Mouse (Mus musculus) layer of hippocampus, postnatal 10 days (tissue): ENCODE data around the gene Ppm1h. TPM values are rescaled to one million over a fixed set of nuclear protein-coding genes. Genes with fewer than 3 reads are reported as not detected.

Experiments used
- DNase-seq, 2 experiments: peaks; one replicate each; pipeline ENCODE4 v3.0.0; 2021; ENCODE audit warnings: low spot score in 2 of 2
- total RNA-seq, 2 experiments: library from RNA; stranded (reverse); gene quantifications; 2 replicates each; pipeline ENCODE4 v1.2.3; 2021

Gene Ppm1h
- total RNA-seq, 2 experiments from 2014 or later, result 74.1 to 75.4 TPM

- DNase-seq, result peak in 1 of 2 experiments; percentile 36
Measured at GRCm38 (mm10) chr10:122887528-122888183, 209.1 kb downstream of the Ppm1h start.

DNA sequence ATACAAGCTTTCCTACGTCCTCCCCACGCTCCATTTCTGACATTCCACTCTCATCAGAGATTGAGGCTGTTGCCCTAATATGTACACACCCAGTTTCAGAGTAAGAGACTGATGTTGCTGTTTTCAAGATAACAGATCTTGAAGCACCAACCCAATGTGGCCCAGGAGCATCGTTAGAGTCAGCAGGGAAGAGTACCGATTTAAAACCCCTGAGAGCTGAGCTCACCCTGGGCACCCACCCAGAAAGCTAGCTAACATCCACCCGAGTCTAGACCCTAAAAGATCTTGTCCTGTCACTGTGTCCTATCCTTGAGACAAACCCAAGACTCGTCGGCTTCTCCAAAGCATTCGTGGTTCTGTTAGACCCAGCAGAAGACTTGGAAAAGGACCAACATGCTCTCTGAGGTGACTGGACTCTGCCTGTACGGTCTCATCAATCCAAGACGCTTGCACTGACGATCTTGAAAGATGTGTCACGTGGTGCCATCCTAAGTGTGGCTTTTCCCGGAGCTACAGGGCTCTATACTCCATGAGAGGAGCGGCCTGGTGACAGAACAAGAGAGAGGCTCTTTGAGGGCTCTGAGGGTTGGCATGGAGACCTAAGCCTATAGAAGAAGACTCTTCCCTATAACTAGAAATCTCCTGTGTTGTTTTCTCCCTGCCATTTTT is 212.3 kb downstream of the Ppm1h start:
- no peak for DNase-seq

DNA sequence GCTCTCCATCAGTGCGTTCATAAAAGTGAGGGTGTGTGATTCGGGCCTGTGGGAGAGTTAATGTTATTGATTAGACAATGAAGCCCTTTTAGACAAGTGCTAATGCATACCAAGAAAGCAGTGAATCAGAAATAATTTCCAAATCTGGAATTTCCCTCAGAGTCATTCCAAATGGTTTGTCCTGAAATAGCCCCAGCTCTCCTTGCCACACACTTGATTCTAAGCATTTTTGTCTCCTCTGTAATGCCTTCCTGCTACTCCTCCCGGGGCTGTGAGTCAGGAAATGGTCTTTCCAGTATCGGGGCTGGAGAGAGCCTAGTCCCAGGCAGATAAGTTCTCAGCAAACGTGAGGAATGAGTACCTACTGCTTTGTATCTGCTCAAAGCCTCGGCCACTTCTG is 212.9 kb downstream of the Ppm1h start:
- no peak for DNase-seq

DNA sequence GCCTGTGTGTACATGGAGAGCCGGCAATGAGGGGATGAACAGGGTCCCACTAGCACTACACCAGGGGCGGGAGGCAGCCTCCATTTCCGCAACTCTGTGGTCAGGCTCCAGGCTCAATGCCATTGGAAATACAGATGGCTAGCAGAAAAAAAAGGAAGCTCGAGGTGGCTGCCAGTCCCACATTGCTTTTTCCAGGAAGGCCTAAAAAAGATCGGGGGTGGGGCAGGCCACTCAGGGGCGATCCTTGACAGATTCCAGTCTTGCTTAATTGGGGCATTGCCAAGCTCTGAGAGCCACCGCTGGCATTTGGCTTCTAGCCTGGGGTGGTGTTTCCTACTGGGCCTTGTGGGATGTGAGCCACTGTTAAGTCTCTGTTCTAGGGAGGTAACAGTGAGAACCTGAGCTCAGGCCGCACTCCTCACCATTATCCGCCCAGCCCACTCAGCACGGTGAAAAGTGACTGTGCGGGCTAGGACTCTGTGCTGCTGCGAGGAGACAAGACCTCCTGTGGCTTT is 216.1 kb downstream of the Ppm1h start:
- peak; percentile 56 to 60 for DNase-seq

DNA sequence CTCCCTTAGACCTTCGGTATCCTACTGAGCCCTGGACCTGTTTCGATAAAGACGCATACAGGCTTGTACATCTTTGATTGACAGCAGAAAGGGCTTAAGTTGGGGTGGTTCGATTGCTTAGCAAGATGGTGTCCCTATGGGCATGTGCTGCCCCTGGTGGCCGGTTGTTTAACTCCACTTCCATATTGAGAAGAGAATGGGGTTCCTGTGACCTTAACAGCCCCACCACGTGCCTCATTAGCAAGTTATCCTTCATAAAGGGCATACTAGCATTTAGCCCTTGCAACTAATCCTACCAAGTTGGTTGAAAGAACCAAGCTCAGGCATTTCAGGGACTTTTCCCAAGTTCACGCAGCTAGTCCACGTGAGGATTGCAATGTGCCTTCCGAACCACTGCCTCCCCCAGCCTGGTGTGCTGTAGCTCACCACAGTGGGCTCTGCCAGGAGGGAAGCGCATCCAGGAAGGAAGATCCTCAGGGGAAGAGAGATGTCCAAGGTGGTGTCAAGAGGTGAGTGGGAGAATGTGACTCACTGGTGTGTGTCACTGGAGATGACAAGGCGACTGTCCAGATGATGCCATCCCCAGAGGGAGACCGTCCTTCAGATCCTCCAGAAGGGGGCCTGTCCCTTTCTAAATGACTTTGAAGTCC is 216.7 kb downstream of the Ppm1h start:
- peak; percentile 58 to 68 for DNase-seq

GRCm38 (mm10) chr10:122899971-122900370 is 221.4 kb downstream of the Ppm1h start:
- DNase-seq, result no peak

DNA sequence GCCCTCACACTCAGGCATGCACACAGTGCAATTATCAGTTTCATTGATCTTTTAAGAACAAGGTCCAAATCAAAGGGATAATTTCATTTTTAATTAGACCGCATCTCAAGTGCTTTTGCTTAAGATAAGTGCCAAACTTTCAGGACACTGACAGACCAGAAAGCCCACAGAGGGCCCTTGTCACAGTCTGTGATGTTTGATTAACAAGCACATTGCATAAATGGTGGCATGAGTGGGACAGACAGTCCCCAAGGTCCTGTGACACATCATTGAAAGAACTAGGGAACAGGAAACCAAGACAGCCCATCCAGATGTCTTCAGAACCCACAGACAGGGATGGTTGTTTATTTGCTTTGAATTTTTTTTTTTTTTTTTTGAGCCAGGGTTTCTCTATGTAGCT is 221.9 kb downstream of the Ppm1h start:
- no peak for DNase-seq

GRCm38 (mm10) chr10:122901379-122901778 is 222.8 kb downstream of the Ppm1h start:
- no peak for DNase-seq

- DNase-seq, result no peak
Measured at GRCm38 (mm10) chr10:122909406-122910032, 231.0 kb downstream of the Ppm1h start.

- no peak for DNase-seq
Measured at GRCm38 (mm10) chr10:122910798-122911225, 232.2 kb downstream of the Ppm1h start.

DNA sequence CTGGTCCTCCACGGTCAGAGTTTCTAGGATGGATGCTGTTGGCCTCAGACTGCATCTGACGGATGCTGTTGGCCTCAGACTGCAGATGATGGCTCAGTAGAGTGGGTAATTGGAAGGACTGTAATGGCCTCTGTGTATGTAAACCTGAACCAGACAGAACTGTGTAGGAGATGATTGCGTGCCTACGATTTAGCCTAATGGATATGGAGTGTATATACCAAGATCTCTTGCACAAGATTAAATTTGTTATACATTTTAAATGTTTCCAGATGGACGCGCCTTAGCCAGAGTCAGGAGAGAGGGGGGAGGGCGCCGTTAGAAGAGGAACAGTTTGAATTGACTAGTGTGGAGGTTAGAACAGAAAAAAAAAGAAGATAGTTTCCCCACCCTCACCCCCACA is 233.1 kb downstream of the Ppm1h start:
- DNase-seq, result no peak

DNA sequence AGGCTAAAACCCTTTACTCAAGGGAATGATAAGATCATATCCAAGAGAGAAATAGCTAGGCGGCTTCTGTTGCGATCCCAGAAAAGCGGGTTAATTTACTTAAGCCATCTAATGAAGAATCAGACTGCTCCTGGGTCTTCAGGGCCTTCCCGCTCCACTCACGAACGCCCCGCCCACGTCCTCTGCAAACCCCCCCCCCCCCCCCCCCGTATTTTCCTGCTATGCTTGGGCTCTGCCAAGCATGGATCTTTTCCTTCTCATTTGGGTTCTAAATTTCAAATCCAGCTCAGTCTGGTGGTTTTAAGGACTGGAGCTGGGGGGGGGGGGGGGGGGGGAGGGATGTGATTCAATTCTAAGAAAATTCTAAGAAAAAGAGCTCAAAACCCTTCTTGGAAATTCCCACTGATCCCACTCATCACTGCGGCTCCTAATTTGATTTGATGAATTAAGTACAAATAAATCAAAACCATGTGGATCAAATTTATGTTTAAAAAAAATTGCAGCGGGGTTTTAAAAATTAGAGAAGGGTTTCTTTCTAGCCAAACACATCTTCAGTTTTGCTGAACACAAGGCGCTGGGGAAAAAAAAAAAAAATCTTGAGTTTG is 233.6 kb downstream of the Ppm1h start:
- DNase-seq, result no peak

DNA sequence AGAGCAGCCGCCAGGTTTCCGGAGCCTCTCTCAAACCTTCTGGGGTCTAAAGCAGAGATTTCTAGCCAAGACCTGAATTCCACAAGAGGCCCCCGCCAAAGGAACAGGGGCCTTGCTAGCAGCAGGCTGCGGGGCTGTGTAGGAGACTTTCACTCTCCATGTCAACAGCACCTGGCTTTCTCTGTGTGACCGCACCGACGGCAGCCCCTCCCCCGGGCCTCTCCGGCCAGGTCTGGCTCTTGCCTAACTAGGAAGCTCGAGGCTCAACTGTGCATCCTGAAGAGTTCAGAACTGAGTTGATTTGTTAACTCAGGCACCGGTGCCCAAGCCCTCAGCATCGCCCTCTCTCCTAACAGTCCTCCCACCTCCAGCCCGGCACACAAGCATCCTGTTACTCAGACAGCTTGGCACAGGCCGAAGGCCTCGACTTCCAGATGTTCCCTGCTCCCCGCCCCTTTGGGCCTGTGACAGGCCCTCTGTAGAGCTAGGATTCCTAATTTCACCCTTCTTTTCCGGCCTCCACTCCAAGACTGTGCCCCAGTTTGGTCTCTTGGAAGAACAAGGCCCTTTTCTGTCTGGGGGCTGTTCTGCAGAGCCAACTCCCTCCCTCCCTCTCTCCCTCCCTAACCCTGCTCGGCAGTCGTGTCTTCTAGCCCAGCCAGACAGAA is 234.3 kb downstream of the Ppm1h start:
- DNase-seq, result peak; percentile 72 to 78

- no peak for DNase-seq
Measured at GRCm38 (mm10) chr10:122913393-122913792, 234.8 kb downstream of the Ppm1h start.

DNA sequence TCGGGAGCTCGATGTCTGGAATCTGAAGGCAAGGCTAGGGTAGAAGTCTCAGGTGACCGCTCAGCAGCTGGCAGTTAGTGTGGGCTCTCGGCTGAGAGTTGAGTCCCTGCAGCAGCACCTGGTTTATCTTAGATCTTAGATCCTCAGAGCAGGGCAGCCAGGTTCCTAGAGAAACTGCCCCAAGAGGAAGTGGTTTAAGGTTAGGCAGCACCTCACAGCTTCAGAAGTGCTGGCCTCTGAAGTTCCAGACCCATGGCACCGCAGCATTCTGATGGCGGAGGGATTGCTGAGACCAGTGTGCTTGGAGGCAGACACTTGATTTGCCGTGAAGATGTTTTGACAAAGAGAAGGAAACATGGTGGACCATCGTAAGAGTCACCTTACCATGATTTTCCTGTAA is 237.3 kb downstream of the Ppm1h start:
- DNase-seq, result no peak

- DNase-seq, result no peak
Measured at GRCm38 (mm10) chr10:122917648-122918324, 239.2 kb downstream of the Ppm1h start.

- DNase-seq, result no peak
Measured at GRCm38 (mm10) chr10:122918325-122918694, 239.7 kb downstream of the Ppm1h start.

DNA sequence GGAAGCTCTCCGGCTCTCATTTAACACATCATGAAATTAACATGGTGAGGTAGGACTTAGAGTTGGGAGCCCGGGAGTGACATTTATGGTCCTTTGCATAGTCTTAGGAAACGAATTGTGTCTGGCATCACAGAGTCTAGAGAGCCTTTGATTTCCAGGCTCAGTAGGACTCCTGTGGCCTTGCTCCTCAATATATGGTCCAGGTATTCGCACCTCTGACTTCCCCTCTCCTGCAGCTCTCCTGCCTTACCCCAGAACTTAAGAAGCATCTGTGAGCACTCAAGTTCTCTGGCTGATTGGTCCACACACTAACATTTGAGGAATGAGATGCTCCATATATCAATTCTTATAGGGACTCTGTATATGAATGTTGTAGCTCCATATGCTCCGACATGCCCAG is 240.2 kb downstream of the Ppm1h start:
- no peak for DNase-seq

DNA sequence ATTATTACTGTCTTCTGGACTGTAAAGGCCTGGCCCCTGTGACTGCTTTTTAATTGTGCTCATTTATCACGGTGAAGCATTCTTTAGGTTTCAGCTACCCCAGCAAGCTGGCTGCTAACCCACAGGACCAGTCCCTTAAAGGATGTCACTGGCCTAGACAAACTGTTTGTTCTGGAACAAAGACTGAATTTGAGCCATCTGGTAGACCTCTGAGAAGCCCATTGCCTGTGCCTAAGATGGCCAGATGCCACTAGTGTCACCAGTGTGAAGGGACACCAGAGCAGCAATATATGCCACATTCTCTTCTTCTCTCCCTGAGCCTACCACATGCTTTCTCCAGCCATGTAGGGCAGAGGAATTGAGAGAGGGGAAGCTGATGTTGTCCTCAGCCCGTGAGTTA is 240.9 kb downstream of the Ppm1h start:
- DNase-seq, result no peak

DNA sequence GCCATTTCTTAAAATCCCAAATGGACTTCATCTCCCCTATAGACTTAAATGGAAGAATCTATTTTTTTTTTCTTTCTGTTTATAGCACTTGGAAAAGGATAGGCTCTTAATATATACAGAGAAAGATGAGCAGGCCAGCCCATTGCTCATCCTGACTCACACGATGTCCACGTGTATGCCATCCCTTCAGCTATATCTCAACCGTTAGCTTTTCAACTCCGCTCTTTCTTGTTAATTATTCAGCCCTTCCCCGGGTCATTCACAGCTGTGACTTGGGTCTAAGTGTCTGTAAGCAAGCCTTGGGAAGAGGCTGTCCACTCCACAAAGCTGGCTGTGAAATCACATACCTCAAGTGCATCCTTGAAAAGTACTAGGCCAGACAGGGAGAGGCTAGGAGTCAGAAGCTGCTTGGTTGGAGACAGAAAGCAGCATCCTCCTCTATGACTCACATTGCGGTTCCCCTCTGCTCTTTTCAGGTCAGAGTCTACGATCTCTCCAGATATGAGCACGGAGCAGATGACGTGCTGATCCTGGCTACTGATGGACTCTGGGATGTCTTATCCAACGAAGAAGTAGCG is 241.7 kb downstream of the Ppm1h start:
- no peak for DNase-seq
